Mouse (Mus musculus) brain, embryonic 14.5 days (tissue): ENCODE measurements around the gene Ccdc130.

ENCODE experiments used
- CTCF ChIP-seq: fragments of 200-500 bp; IDR thresholded peaks from 2 replicates; pipeline ENCODE4 v1.5.1; 2012; ENCODE audit warnings: inconsistent platforms, mild to moderate bottlenecking, moderate library complexity, borderline replicate concordance; ENCODE audit not compliant: insufficient read depth, insufficient read length; ENCODE audit errors: extremely low read depth
- POLR2A ChIP-seq: fragments of 200-500 bp; IDR thresholded peaks from 2 replicates; pipeline ENCODE4 v1.6.1; 2012; ENCODE audit warnings: mild to moderate bottlenecking, inconsistent platforms, borderline replicate concordance; ENCODE audit not compliant: poor library complexity, insufficient read depth, insufficient read length, severe bottlenecking; ENCODE audit errors: extremely low read depth

GRCm38 (mm10) chr8:84276447-84276846 is 6.3 kb upstream of the Ccdc130 start:
- TF ChIP-seq CTCF, result no peak
- TF ChIP-seq POLR2A, result no peak
